Comparison of ENCODE assay signal across 9 mouse cellular contexts in the genomic region with DNA sequence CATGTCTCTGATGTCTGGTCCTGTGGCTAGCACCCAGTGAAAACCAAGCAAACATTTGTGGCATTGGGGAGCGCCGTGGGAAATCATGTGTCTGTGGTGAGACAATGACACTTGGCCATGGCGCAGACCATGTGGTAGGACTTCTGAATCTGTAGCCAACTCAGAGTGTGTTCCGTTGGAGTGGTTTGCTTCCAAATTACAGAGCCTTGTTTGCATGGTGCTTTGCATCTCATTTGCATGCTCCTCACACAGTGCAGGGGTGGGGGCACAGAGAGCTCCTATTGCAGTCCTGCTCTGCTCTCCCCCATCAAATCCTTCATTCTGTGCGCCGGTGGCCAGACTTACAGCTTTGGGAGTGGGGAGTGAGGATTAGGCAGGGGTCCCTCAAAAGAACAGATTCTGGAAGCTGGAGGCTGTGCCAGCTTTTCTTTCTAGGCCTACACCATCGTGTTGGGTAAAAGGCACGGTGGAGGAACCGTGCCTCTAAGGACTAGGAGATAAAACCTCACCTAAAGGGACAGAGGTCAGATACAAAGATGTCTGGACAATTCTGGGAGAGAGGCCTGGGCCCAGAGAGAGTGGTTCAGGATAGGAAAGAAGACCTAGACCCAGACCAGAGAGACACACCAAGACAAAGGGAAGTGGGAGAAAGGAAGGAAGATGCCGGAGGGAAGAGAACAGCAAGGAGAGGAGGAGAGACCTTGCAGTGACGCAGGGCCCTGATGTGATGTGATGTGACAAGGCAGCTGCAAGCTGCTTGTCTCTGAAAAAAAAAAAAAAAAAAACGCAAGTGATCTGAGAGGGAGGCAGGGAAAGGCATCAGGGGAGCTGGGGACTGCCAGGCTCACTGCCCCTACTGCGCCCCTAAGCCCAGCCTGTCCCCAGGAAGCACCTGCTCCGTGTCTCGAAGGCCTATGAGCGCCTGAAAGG.
DNase-seq lines count a peak whose midpoint lies in the region; ATAC-seq lines count a peak whose summit lies in the region.
"Had no signal": no experiment of that assay in that cellular context is flagged by ENCODE, and none has a peak within 500 bp of the region (broad histone marks: within the 10 kb centered on the region; RNA-seq: fewer than 3 reads in every experiment).

No protein-coding gene starts in this region.

- H3K4me2 ChIP-seq in forebrain, embryonic 11.5 days (ENCODE audit: low read depth, low read length, severe bottlenecking): no peak overlapping the region
- H3K4me2 ChIP-seq in hindbrain, embryonic 13.5 days: no peak overlapping the region

- peak; percentile 81 for DNase-seq in forebrain, embryonic 11.5 days (ENCODE audit: low spot score)
- peak; percentile 89 for DNase-seq in left cerebral cortex, postnatal 4 days
- peak; percentile 71 for DNase-seq in right cerebral cortex, adult 18-20 months
- DNase-seq in kidney, postnatal 4 days: no peak
- DNase-seq in testis, postnatal 10 days (ENCODE audit: low spot score): no peak
- no peak for DNase-seq in ovary, adult 18-20 months (ENCODE audit: low spot score)

- peak overlapping the region; percentile 58 for H3K9ac ChIP-seq in forebrain, embryonic 11.5 days (ENCODE audit: low read length)
- H3K9ac ChIP-seq in hindbrain, embryonic 13.5 days: peak overlapping the region; percentile 56

- intact Hi-C loops in left cerebral cortex, postnatal 4 days (cut with DNase I): no loop called here

- no peaks in the 10 kb centered on the region for H3K27me3 ChIP-seq in forebrain, embryonic 11.5 days (ENCODE audit: control insufficient read depth, insufficient read depth, low read length)
- peaks cover 5% of the 10 kb centered on the region; the same call in 1 of the 2 replicates for H3K27me3 ChIP-seq in hindbrain, embryonic 13.5 days

- 46% methylated on average over 16 of the region's 16 CpGs for WGBS in forebrain, embryonic 11.5 days
- WGBS in hindbrain, embryonic 13.5 days: 28% methylated on average over 16 of the region's 16 CpGs

- H3K9me3 ChIP-seq in forebrain, embryonic 11.5 days (ENCODE audit: control insufficient read depth, low read length): no peaks in the 10 kb centered on the region
- no peaks in the 10 kb centered on the region for H3K9me3 ChIP-seq in hindbrain, embryonic 13.5 days

- no peaks in the 10 kb centered on the region for H3K36me3 ChIP-seq in forebrain, embryonic 11.5 days (ENCODE audit: control insufficient read depth, insufficient read depth, low read length)
- no peaks in the 10 kb centered on the region for H3K36me3 ChIP-seq in hindbrain, embryonic 13.5 days

- no peak overlapping the region for H3K4me3 ChIP-seq in forebrain, embryonic 11.5 days (ENCODE audit: low read depth, low read length)
- H3K4me3 ChIP-seq in hindbrain, embryonic 13.5 days: no peak overlapping the region

- peaks cover 30% of the 10 kb centered on the region for H3K4me1 ChIP-seq in forebrain, embryonic 11.5 days (replicated peaks; ENCODE audit: control insufficient read depth, insufficient read depth, low read length)
- H3K4me1 ChIP-seq in hindbrain, embryonic 13.5 days (replicated peaks): peaks cover 53% of the 10 kb centered on the region

- ATAC-seq in forebrain, embryonic 11.5 days (replicated peaks; ENCODE audit: low FRiP score): peak; percentile 84
- ATAC-seq in hindbrain, embryonic 13.5 days (ENCODE audit: low FRiP score): peak; percentile 41; the same call in 1 of the 2 replicates

- peak overlapping the region; percentile 90 for H3K27ac ChIP-seq in forebrain, embryonic 11.5 days (ENCODE audit: low read depth, low read length)
- H3K27ac ChIP-seq in hindbrain, embryonic 13.5 days: peak overlapping the region; percentile 95
- H3K27ac ChIP-seq: macrophage; stomach, postnatal 0 days had no signal

Comparison
In these comparisons a context has a peak if more than half of its experiments do, and no peak if none do; other contexts are left out.
1. DNase-seq: peak in forebrain, embryonic 11.5 days (single experiment), left cerebral cortex, postnatal 4 days (single experiment) and right cerebral cortex, adult 18-20 months (single experiment); none in kidney, postnatal 4 days (0 of 2), testis, postnatal 10 days (single experiment) and ovary, adult 18-20 months (single experiment).